Mouse (Mus musculus) CH12.LX (cell line): ENCODE measurements around the gene Stk31. TPM values are rescaled to one million over a fixed set of nuclear protein-coding genes. Genes with fewer than 3 reads are reported as not detected.
"Not testable (repeated sequence)": the region's sequence is repeated elsewhere in the genome, so short reads cannot be mapped to it uniquely, and the experiment has no call there.

Experiments used
- DNase-seq: peaks from one replicate; pipeline ENCODE4 v3.0.0-alpha.2; 2013; ENCODE audit errors: extremely low read depth
- H3K27ac ChIP-seq: 2 replicates; pipeline ENCODE4 v1.5.1; 2012; ENCODE audit warnings: low read depth, mild to moderate bottlenecking, control low read depth, moderate library complexity; ENCODE audit not compliant: insufficient read depth
- H3K27me3 ChIP-seq: replicated peaks from 2 replicates; pipeline ENCODE3; 2012; ENCODE audit warnings: inconsistent platforms
- H3K36me3 ChIP-seq, 2 experiments: replicated peaks in 1 of 2; 2 replicates each; pipeline versions ENCODE3 to v1.6.1; 2012; ENCODE audit warnings: inconsistent platforms in 1 of 2, low read length in 1 of 2, mild to moderate bottlenecking in 1 of 2, mixed read lengths in 1 of 2, moderate library complexity in 1 of 2; ENCODE audit not compliant: control insufficient read depth in 1 of 2, insufficient read depth in 1 of 2
- H3K4me1 ChIP-seq, 2 experiments: 2 replicates each; pipeline ENCODE4 v1.6.1; 2012; ENCODE audit warnings: inconsistent platforms in 1 of 2, moderate library complexity in 1 of 2; ENCODE audit not compliant: insufficient read depth in 2 of 2, control insufficient read depth in 1 of 2
- H3K4me2 ChIP-seq: 2 replicates; pipeline ENCODE4 v1.6.1; 2012; ENCODE audit warnings: low read depth, mild to moderate bottlenecking, control low read depth; ENCODE audit not compliant: poor library complexity, insufficient read depth, severe bottlenecking
- H3K4me3 ChIP-seq, 3 experiments: fragments of 150-350 bp in 1 of 3; sonication (generic) in 1 of 3; replicated peaks in 1 of 3; 2 replicates each; pipeline versions ENCODE3 to v1.5.1; 2011 to 2012; ENCODE audit warnings: low read depth in 2 of 3, low read length in 2 of 3, mild to moderate bottlenecking in 2 of 3, moderate library complexity in 2 of 3, control low read depth in 1 of 3, improper control_type of control experiment in 1 of 3, inconsistent platforms in 1 of 3, mixed read lengths in 1 of 3; ENCODE audit not compliant: poor library complexity in 1 of 3
- H3K79me2 ChIP-seq: replicated peaks from 2 replicates; pipeline ENCODE4 v1.6.1; 2012; ENCODE audit warnings: mild to moderate bottlenecking, moderate library complexity; ENCODE audit not compliant: control insufficient read depth, poor library complexity, insufficient read depth, severe bottlenecking; ENCODE audit errors: extremely low read depth
- H3K9ac ChIP-seq: 2 replicates; pipeline ENCODE4 v1.6.1; 2012; ENCODE audit warnings: low read depth, mild to moderate bottlenecking, control low read depth, moderate library complexity; ENCODE audit not compliant: insufficient read depth
- H3K9me3 ChIP-seq: replicated peaks from 2 replicates; pipeline ENCODE3; 2012; ENCODE audit warnings: low read length, inconsistent platforms, mixed read lengths
- BHLHE40 ChIP-seq: IDR thresholded peaks from 2 replicates; pipeline ENCODE4 v1.6.1; 2011; ENCODE audit warnings: mild to moderate bottlenecking, low read depth, low read length, improper control_type of control experiment
- CHD1 ChIP-seq: IDR thresholded peaks from 2 replicates; pipeline ENCODE4 v1.6.1; 2012; ENCODE audit warnings: low read depth, low read length, improper control_type of control experiment, inconsistent platforms
- CHD2 ChIP-seq: IDR thresholded peaks from 2 replicates; pipeline ENCODE4 v1.6.1; 2011; ENCODE audit warnings: low read length, improper control_type of control experiment
- CTCF ChIP-seq, 2 experiments: IDR thresholded peaks in 1 of 2; conservative IDR thresholded peaks in 1 of 2; 2 replicates each; pipeline ENCODE4 v1.5.1; 2011 to 2012; ENCODE audit warnings: low read depth in 2 of 2, low read length in 2 of 2, improper control_type of control experiment in 1 of 2, inconsistent platforms in 1 of 2, mild to moderate bottlenecking in 1 of 2, moderate library complexity in 1 of 2
- E2F4 ChIP-seq: IDR thresholded peaks from 2 replicates; pipeline ENCODE4 v1.6.1; 2011; ENCODE audit warnings: low read depth, low read length, improper control_type of control experiment; ENCODE audit not compliant: insufficient replicate concordance
- ELF1 ChIP-seq: IDR thresholded peaks from 2 replicates; pipeline ENCODE4 v1.6.1; 2014; ENCODE audit warnings: low read depth, mild to moderate bottlenecking, inconsistent platforms, low read length, improper control_type of control experiment
- EP300 ChIP-seq: IDR thresholded peaks from 2 replicates; pipeline ENCODE4 v1.6.1; 2011; ENCODE audit warnings: low read length, improper control_type of control experiment
- HCFC1 ChIP-seq: IDR thresholded peaks from 2 replicates; pipeline ENCODE4 v1.6.1; 2012; ENCODE audit warnings: low read depth, mild to moderate bottlenecking, inconsistent platforms, low read length, improper control_type of control experiment
- JUND ChIP-seq: conservative IDR thresholded peaks from 2 replicates; pipeline ENCODE4 v1.6.1; 2011; ENCODE audit warnings: low read depth, low read length, improper control_type of control experiment
- KAT2A ChIP-seq: IDR thresholded peaks from 2 replicates; pipeline ENCODE4 v1.6.1; 2012; ENCODE audit warnings: low read length, improper control_type of control experiment, inconsistent platforms; ENCODE audit not compliant: insufficient replicate concordance
- MEF2A ChIP-seq: IDR thresholded peaks from 2 replicates; pipeline ENCODE4 v1.6.1; 2014; ENCODE audit warnings: low read depth, mild to moderate bottlenecking, inconsistent platforms, low read length, improper control_type of control experiment, borderline replicate concordance
- MXI1 ChIP-seq: IDR thresholded peaks from 2 replicates; pipeline ENCODE4 v1.6.1; 2011; ENCODE audit warnings: mild to moderate bottlenecking, low read depth, low read length, improper control_type of control experiment
- MYC ChIP-seq: IDR thresholded peaks from 2 replicates; pipeline ENCODE4 v1.6.1; 2011; ENCODE audit warnings: low read depth, mild to moderate bottlenecking, improper control_type of control experiment, low read length
- NELFE ChIP-seq: IDR thresholded peaks from 2 replicates; pipeline ENCODE4 v1.6.1; 2011; ENCODE audit warnings: low read depth, low read length, improper control_type of control experiment
- NRF1 ChIP-seq: IDR thresholded peaks from 2 replicates; pipeline ENCODE4 v1.6.1; 2014; ENCODE audit warnings: low read depth, mild to moderate bottlenecking, inconsistent platforms, low read length, improper control_type of control experiment, moderate library complexity
- POLR2A ChIP-seq: IDR thresholded peaks from 2 replicates; pipeline ENCODE4 v1.6.1; 2011; ENCODE audit warnings: low read depth, mild to moderate bottlenecking, improper control_type of control experiment, low read length
- RAD21 ChIP-seq: IDR thresholded peaks from 2 replicates; pipeline ENCODE4 v1.6.1; 2011; ENCODE audit warnings: low read depth, mild to moderate bottlenecking, low read length, improper control_type of control experiment, moderate library complexity
- RCOR1 ChIP-seq: conservative IDR thresholded peaks from 2 replicates; pipeline ENCODE4 v1.6.1; 2012; ENCODE audit warnings: low read depth, mild to moderate bottlenecking, inconsistent platforms, low read length, improper control_type of control experiment
- SMC3 ChIP-seq: IDR thresholded peaks from 2 replicates; pipeline ENCODE4 v1.6.1; 2011; ENCODE audit warnings: low read depth, low read length, improper control_type of control experiment
- USF2 ChIP-seq: conservative IDR thresholded peaks from 2 replicates; pipeline ENCODE4 v1.6.1; 2011; ENCODE audit warnings: low read depth, low read length, improper control_type of control experiment
- ZC3H11A ChIP-seq: IDR thresholded peaks from 2 replicates; pipeline ENCODE4 v1.6.1; 2012; ENCODE audit warnings: low read depth, mild to moderate bottlenecking, inconsistent platforms, low read length, improper control_type of control experiment
- ZNF384 ChIP-seq: IDR thresholded peaks from 2 replicates; pipeline ENCODE4 v1.6.1; 2012; ENCODE audit warnings: low read depth, low read length, improper control_type of control experiment, inconsistent platforms
- dilution Hi-C: fragments of 300-500 bp; cut with MboI; formaldehyde crosslinking; loops from 2 replicates; pipeline ENCODE4 v1.14.3; 2020; ENCODE audit warnings: low sequenced_read_pairs; ENCODE audit not compliant: extremely low pct_unique_long_range_greater_than_20kb, extremely low pct_ligation_motif_present
- in situ Hi-C: fragments of 300-500 bp; cut with MboI; formaldehyde crosslinking; loops from 3 replicates; pipeline ENCODE4 v1.14.3; 2019; ENCODE audit warnings: low sequenced_read_pairs, low pct_ligation_motif_present, low pct_unique_long_range_greater_than_20kb, mixed read lengths
- polyA plus RNA-seq: library from polyadenylated mRNA; unstranded; fragments of >175 nt; gene quantifications from 2 replicates; pipeline ENCODE4 v1.2.1, GENCODE M21; 2012; ENCODE audit warnings: low read depth; ENCODE audit not compliant: insufficient read length
- total RNA-seq, 2 experiments: library from RNA; depleted of rRNA; stranded (reverse); fragments of 300-350 nt in 1 of 2; fragments of >200 nt in 1 of 2; gene quantifications; 2 replicates each; pipeline ENCODE4 v1.2.3; 2012 to 2014

The Stk31 gene
- total and polyA plus RNA-seq, 3 experiments, result not detected

GRCm38 (mm10) chr6:49398365-49398764, 3.0 kb downstream of the Stk31 start:
- H3K27me3 ChIP-seq, result no peaks in the 10 kb centered on the region
- no peaks in the 10 kb centered on the region for H3K79me2 ChIP-seq
- no peaks in the 10 kb centered on the region for H3K36me3 ChIP-seq
- DNase-seq, result peak; percentile 50
- in situ Hi-C loops, result loop anchor here (10.0 kb wide), 2 partner anchors 144 to 394 kb away; no protein-coding TSS in a partner anchor
- no peak overlapping the region for H3K27ac ChIP-seq
- H3K9me3 ChIP-seq, result peaks cover 2% of the 10 kb centered on the region
- peak; percentile 77 for TF ChIP-seq ZNF384
- TF ChIP-seq BHLHE40, result no peak
- peak; percentile 63 for TF ChIP-seq SMC3
- peak in 1 of 2 experiments; percentile 82; a peak in 2 of 4 replicates for TF ChIP-seq CTCF (conservative IDR thresholded peaks at IDR 0.05 in 1 of 2, IDR thresholded peaks at IDR 0.05 in 1 of 2; ENCODE audit: low read depth in 2 of 2, low read length in 2 of 2)
- TF ChIP-seq EP300, result no peak
- TF ChIP-seq ELF1, result no peak
- TF ChIP-seq USF2, result no peak
- TF ChIP-seq RAD21, result peak; percentile 94
- 0 out of 2 replicates have a peak, but pooled peaks have one; percentile 12 for TF ChIP-seq JUND
- peak; percentile 4; the same call in 1 of the 2 replicates for TF ChIP-seq ZC3H11A
- TF ChIP-seq CHD1, result no peak
- peak; percentile 93 for TF ChIP-seq MYC
- no peak for TF ChIP-seq POLR2A
- TF ChIP-seq E2F4, result no peak
- TF ChIP-seq, all 38 proteins: peak for 7
- H3K4me3 ChIP-seq, result no peak overlapping the region
- no peak overlapping the region for H3K9ac ChIP-seq
- H3K4me1 ChIP-seq, result no peaks in the 10 kb centered on the region
- no peak overlapping the region for H3K4me2 ChIP-seq
- dilution Hi-C loops, result no loop called here

- dilution Hi-C loops, result no loop called here
- H3K27me3 ChIP-seq, result no peaks in the 10 kb centered on the region
- H3K4me2 ChIP-seq, result no peak overlapping the region
- H3K4me1 ChIP-seq, result peaks cover 0 to 6% of the 10 kb centered on the region in 2 experiments; a peak in 1 of 4 replicates
- no peak for DNase-seq
- TF ChIP-seq RAD21 (no peak), BHLHE40 (no peak), ELF1 (no peak), NRF1 (no peak), MEF2A (no peak), POLR2A (no peak), ZNF384 (no peak), RCOR1 (no peak), NELFE (no peak), HCFC1 (no peak), MXI1 (no peak), KAT2A (no peak), ZC3H11A (no peak), CHD2 (no peak)
- no peak overlapping the region for H3K27ac ChIP-seq
- in situ Hi-C loops, result no loop called here
- no peak overlapping the region for H3K4me3 ChIP-seq
- H3K9ac ChIP-seq, result no peak overlapping the region
- no peaks in the 10 kb centered on the region for H3K9me3 ChIP-seq
- no peaks in the 10 kb centered on the region for H3K36me3 ChIP-seq
- no peaks in the 10 kb centered on the region for H3K79me2 ChIP-seq
These were observed 15.4 kb downstream of the Stk31 start for GRCm38 (mm10) chr6:49410830-49411229.

GRCm38 (mm10) chr6:49412967-49413366, 17.6 kb downstream of the Stk31 start:
- H3K27me3 ChIP-seq, H3K9me3 ChIP-seq, in situ Hi-C loops, H3K4me2 ChIP-seq, H3K27ac ChIP-seq, H3K79me2 ChIP-seq, H3K9ac ChIP-seq, H3K4me1 ChIP-seq, dilution Hi-C loops, H3K4me3 ChIP-seq, H3K36me3 ChIP-seq, DNase-seq: not testable (repeated sequence)
